Mouse (Mus musculus) thymus, postnatal 36 days (tissue): ENCODE measurements around the gene Itgav.

Experiments
- DNase-seq, 2 experiments: peaks; one replicate each; pipeline ENCODE4 v3.0.0; 2022; ENCODE audit warnings: mixed read lengths in 2 of 2

The Itgav gene

GRCm38 (mm10) chr2:83753008-83753407 lies 28.8 kb downstream of the Itgav start:
- no peak for DNase-seq

- DNase-seq, result no peak
Measured at GRCm38 (mm10) chr2:83754306-83754837, 30.2 kb downstream of the Itgav start.

GRCm38 (mm10) chr2:83758606-83759215 lies 34.5 kb downstream of the Itgav start:
- no peak for DNase-seq

DNA sequence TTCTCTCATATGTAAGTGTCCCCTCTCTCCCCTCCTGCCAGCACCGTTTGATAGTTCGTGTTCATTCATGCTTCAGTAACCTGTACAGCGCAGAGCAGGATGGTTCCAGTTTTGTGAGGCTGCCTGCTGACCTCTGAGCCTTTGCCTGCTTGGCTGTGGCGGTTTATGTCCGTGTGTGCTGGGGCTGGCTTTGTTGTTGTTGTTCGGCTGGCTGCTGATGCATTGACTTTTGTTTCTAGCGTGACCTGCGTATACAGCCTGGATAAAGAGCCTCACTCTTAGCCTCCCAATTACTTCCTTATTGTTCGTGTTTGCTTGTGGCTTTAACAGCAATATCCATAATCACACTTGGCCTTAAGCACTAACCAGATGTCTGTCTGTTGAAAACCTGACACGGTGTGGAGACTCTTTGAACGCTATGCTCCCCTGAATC lies 35.0 kb downstream of the Itgav start:
- no peak for DNase-seq

- no peak for DNase-seq
Measured at GRCm38 (mm10) chr2:83759667-83760066, 35.5 kb downstream of the Itgav start.

DNA sequence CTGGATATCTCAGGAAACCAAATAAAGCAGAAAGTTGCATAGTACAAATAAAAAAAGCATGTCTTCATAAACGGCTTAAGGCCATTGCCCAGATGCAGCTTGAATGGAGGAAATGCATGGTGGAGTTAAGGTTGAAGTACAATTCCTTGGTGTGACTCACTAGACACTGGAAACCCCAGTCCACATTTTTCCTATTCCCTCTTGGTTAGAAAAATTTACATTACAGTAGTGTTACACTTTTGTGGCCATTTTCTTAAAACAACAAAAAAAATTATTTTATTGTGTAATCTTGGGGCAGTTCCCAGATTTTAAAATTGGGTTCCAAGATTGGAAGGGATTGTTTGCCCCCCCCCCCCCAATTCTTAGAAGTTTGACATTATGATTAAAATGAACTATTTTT lies 35.9 kb downstream of the Itgav start:
- DNase-seq, result no peak

DNA sequence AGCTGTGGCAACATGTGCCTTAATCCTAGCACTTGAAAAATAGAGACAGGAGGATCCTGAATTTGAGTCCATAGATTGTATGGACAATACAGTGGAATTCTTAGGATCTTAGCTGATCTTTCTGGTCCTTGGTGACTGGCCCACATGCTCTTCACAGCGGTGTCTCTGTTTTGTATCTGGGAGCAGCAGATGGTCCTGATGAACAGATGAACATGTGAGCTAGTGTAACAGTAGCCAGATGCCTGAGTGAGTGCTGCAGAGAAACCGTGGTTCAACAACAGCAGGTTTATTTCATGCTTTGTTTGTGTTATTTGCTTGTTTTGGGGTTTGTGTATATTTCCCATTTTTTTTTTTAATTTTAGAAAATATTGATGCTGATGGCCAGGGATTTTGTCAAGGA lies 37.3 kb downstream of the Itgav start:
- no peak for DNase-seq

GRCm38 (mm10) chr2:83762106-83762855 lies 38.1 kb downstream of the Itgav start:
- DNase-seq, result no peak

GRCm38 (mm10) chr2:83766058-83766457 lies 41.9 kb downstream of the Itgav start:
- DNase-seq, result no peak

DNA sequence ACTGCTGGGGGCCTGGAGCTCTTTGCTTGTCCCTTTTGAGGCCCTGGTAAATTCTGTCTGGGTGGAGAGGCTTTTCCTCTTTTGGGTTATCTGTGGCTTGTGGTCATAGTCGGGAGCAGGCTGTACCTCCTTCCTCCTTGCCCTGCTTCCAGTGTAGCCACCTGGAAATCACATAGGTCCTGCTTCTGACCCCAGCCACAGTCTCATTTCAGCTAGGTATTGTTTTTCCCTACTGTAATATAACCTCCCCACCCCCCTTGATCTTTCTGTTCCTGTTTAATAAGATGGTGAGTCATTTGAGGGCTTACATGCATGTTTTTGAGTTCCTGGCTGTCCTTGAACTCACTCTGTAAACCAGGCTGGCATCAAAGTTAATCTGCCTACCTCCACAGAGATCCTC lies 42.7 kb downstream of the Itgav start:
- DNase-seq, result no peak

GRCm38 (mm10) chr2:83768311-83769047 lies 44.3 kb downstream of the Itgav start:
- DNase-seq, result no peak

- peak; percentile 22 to 24 for DNase-seq
Measured at GRCm38 (mm10) chr2:83771155-83771812, 47.1 kb downstream of the Itgav start.

DNA sequence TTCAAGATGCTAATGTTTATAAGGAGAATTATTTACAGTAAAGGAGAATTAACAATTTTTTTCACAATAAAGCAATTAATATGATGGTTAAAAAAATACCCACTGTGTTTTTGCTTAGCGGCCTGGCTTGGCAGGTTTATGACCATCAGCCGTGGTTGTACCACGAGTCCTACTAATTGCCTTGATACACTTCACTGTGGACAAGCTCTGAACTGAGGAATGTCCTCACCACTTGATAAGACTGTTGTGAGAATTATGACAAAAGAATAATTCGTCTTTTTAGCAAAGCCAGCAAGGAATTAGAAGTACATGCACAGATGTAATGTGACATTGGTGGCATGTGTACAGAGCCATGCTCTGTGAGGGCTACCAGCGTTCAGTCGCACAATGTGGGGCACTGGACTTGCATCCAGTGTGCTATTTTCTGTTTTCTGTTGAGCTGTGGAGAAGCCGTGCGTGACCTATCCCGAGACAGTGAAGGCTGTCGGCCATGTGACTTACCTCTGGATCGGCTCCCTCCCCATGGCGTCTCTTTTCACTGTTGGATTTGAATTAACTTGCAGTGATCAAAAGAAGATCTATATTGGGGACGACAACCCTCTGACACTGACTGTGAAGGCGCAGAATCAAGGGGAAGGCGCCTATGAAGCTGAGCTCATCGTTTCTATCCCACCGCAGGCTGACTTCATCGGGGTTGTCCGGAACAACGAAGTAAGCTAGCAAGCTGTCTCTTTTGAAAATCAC lies 67.3 kb downstream of the Itgav start:
- no peak for DNase-seq

DNA sequence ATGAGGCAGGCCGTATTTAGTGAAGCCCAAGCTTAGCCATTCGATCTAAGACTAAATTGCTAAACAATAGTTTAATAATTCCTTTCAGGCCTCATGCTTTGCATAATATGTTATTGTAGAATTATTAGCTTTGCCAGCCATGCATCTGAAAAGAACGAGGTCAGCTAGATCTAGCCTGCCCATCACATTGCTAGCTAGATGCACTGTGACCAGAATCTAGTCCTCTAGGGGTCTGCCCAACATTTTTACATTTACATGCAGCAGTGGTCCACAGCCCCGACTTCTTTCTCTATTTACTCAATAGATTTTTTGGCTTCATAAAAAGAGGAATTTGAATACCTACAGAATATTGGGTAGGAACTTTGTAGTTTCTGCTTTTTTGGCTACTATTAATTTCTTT lies 67.9 kb downstream of the Itgav start:
- DNase-seq, result no peak

GRCm38 (mm10) chr2:83795766-83796165 lies 71.6 kb downstream of the Itgav start:
- no peak for DNase-seq

GRCm38 (mm10) chr2:83797902-83798497 lies 73.8 kb downstream of the Itgav start:
- no peak for DNase-seq

DNA sequence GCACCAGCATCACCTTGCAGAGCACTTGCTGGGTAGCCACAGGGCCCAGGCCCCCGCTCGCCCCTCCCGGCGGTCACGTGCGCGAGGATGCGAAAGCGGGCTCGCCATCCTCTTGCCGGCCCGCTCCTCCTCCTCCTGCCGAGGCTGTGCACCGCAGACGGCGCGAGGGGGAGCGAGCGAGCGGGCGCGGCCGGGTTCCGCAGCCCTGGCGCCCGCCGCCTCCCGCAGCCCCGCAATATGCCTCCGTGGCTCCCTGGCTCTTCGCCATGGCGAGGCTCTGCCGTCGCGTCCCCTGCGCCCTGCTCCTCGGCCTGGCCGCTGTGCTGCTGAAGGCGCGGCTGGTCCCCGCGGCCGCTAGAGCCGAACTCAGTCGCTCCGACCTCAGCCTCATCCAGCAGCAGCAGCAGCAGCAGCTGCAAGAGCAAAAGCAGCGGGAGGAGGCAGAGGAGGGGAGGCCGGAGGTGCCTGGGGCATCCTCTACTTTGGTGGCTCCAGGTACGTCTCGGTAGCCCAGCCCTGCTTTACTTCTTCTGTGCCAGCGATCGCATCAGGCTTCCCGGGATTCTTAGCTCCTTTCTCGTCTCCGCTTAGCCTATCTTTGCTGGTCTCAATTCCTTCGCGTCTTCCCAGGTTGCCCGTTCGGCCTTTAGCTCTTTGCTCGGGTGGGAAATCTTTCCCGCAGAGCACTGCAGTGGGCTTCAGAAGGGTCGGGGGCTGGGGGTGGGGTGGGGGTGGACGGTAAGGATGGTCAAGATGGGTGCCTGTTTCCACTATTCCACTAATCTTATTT lies 88.5 kb downstream of the Itgav start, which contains the start of gene Fam171b:
Fam171b (plus strand) TSS at position 154 of the 790 bp plus-strand sequence.
- DNase-seq, result peak; percentile 53 to 55

- no peak for DNase-seq
Measured at GRCm38 (mm10) chr2:83813273-83813892, 89.2 kb downstream of the Itgav start.

DNA sequence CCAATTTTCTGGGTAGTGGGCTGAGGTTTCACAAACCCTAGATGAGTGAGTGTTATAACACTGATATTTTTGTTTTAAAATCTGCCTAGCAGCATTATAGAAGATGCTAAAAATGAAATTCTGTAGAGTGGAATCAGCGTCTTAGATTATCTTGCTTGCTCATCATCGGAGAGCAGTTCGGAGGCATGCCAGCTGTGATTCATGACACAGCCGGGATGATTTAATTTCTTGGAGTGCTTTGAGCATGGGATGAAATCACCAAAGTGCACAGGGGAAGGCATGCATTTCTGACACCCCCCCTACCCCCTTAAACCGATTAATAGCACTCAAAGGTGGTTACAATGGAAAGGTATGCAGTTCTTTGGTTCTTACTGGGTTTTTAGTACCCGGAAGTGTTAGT lies 89.8 kb downstream of the Itgav start:
- DNase-seq, result no peak

DNA sequence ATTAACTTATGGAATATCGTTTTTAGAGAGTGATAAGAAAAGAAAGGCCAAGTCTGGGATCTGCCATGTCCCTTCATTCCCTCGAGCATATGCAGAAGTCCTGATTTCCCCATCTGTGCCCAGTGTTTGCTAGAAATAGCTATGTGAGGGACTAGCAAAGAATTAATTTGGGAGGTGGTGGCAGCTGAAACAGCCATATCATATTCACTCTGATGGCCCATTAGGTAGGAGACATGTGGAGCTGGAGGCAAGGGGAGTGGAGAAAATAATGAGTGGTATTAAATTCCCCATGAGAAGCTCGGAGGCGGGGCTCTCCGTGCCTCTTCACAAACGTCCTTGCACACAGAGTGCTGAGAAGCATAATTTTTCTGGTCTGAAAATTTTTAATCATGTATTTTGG lies 92.0 kb downstream of the Itgav start:
- no peak for DNase-seq
